Mouse (Mus musculus) induced T-regulatory cell, adult 2 months (primary cell): ENCODE data around the gene Irs1.

Experiments used
- DNase-seq: peaks from one replicate; pipeline ENCODE4 v3.0.0-alpha.2; 2012; ENCODE audit warnings: low read depth

Irs1 gene

GRCm38 (mm10) chr1:82247221-82247951 lies 43.8 kb downstream of the Irs1 start:
- DNase-seq: no peak

DNA sequence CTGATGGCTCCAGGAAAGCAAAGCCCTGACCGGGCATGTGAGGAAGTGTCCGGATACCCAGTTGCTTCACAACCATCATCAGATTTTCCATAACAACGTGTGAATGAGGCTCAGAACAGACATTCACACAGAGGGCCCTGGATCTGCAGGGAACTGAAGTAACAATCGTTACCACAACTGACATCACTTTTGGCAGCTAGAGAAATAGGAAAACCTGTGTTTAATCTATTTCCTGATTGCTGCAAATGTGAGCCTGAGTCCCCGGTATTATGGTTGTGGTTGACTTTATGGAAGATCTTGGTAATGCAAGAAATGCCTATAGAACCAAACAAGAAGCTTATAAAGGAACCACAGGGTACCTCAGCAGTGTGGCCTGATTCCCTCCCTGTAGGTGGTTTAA lies 46.2 kb downstream of the Irs1 start:
- DNase-seq: no peak

- DNase-seq: no peak
Measured at GRCm38 (mm10) chr1:82243260-82243825, 47.9 kb downstream of the Irs1 start.

GRCm38 (mm10) chr1:82239409-82240201 lies 51.6 kb downstream of the Irs1 start:
- DNase-seq: no peak

- DNase-seq: no peak
Measured at GRCm38 (mm10) chr1:82238245-82238644, 53.0 kb downstream of the Irs1 start.

- DNase-seq: no peak
Measured at GRCm38 (mm10) chr1:82235455-82236104, 55.6 kb downstream of the Irs1 start.

GRCm38 (mm10) chr1:82234616-82235015 lies 56.6 kb downstream of the Irs1 start:
- no peak for DNase-seq

DNA sequence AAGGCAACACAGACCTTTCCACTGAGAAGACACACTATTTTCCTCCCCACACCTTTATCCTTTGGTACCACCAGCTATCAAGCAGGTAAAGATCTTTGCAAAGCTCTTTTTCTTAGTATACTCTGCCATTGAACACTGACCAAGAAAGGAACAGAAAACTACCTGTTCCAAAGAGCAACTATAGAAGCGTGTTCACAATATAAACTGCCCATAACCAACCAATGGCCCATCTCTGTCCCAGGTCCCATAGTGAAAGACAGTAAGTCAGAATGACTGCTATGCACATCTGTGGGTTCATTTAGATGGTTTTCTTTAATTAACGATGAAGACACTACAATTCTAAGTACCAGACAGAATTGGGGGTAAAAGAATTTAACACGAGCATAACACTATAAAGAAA lies 58.4 kb downstream of the Irs1 start, which contains the start of gene Gm9747:
Gm9747 (plus strand) TSS at position 301 of the 400 bp plus-strand sequence.
- DNase-seq: no peak

- no peak for DNase-seq
Measured at GRCm38 (mm10) chr1:82228841-82229240, 62.4 kb downstream of the Irs1 start.

DNA sequence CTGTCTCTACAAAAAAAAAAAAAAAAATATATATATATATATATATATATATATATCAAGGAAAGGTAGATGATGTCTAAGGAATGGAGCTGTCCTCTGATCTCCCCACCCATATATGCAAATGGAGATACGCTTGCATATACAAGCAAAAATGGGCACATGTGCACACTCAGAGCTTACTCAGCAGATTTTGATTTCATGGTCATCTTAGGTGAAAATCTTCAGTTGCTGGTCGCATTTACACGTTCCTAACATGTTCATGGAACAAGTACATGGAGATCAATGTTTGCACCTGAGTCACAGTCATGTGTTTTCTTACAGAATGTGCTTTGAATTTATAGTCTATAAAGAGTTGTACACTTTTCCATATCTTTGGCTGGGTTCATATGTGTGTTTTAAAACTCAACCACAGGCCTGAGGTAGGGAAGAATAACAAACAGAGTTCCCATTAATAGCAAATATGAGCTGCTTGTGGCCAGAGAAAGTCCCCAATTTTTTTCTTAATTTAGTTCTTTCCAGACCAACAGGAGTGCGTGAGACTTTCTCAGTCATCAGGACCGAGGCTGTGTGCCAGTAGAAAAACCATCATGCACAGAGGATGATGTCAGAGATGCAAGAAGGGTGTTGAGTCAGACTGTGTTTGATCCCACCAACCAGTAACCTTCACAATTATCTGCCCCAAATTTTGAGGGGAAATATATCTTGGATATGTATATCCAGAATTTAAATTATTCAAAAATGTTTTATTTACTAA lies 68.0 kb downstream of the Irs1 start:
- DNase-seq: no peak

DNA sequence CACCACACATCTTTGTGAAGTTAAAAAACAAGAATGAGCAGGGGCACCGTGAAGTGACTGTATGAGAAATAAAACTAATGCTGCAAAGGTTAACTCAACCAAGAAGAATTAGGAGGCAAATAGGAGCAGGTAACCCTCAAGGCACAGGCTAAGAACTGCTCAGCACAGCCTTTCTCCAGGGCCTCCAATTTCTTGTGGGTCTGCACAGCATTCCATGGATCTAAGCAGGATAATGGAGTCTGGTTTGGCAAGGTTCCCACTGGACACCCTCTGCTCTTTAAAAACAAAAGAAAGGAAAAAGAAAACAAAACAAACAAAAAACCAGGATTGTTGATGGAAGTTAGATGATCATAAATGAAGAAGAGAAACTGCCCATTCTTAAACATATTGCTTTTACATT lies 69.8 kb downstream of the Irs1 start:
- DNase-seq: no peak

GRCm38 (mm10) chr1:82220673-82221396 lies 70.4 kb downstream of the Irs1 start:
- no peak for DNase-seq

- DNase-seq: no peak
Measured at GRCm38 (mm10) chr1:82207511-82207910, 83.7 kb downstream of the Irs1 start.

GRCm38 (mm10) chr1:82200636-82201035 lies 90.6 kb downstream of the Irs1 start:
- no peak for DNase-seq

GRCm38 (mm10) chr1:82199918-82200317 lies 91.3 kb downstream of the Irs1 start:
- no peak for DNase-seq

DNA sequence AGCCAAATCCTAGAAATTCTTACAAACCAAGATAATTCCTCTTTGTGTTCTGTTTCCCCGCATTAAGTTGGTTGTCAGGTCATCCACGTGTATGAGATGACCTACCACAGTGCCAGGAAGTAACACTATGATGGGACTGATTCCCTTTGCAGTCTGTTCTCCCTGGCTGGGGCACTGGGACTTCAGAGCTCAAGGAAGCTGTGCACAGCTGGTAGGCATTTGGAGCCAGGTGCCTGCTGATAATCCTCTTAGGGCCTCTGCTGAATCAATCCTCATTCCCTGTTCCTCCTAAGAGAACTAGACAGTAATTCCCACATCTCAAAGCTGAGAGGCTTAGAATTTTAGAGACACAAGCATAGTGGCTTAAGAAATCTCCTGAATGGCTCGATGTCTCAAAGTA lies 99.6 kb downstream of the Irs1 start:
- no peak for DNase-seq

DNA sequence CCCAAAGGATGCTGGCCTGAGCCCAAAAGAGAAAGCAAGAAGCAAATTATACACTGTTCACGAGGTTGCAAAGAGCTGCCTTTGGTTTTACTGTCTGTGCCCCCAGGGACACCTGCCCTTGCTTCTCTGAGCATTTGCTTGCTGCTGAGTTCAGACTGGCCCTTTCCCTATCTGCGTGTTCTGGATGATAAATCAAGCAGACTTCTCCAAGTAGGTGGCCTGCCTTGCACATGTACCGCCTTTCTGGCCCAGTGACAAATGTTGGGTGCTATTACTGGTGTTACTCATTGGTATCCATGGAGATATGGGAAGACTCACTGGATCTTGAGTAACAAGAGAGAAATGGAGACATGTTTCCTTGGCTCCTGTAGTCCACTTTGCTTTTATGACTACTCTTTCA lies 101.7 kb downstream of the Irs1 start:
- DNase-seq: no peak

DNA sequence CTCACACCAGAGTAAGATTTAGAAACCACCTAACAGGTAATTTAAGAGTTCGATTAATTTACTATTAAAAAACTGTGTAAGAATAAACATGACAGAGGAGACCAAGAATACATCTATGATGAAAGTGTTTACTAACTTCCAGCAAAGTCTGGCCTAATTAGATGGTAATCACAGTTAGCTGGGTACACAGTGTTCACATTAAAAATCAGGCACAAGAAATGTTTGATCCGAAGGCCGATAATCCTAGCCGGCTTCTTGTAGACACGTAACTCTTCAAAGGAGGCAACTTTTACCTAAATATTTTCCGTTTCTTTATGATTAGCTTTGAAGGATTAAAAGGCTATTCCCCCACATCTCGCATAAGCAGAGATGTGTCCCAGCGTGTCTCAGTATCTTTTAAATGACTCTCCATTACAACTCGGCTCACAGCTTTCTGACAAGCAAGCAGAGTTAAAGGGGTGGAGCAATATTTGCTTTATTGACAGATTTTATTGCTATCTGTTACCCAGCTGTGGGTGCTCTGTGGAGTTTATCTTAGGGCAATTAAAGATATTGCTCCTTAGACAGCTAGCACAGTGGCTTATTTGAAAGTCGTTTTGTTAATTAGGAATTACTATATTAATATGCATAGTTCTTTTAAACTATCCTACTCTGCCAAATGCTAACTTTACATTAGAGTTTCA lies 102.5 kb downstream of the Irs1 start:
- DNase-seq: no peak

GRCm38 (mm10) chr1:82183913-82184442 lies 107.2 kb downstream of the Irs1 start:
- no peak for DNase-seq
